Mouse (Mus musculus) lung, embryonic 14.5 days (tissue): Measurements from ENCODE around the gene Iqsec1. TPM values are rescaled to one million over a fixed set of nuclear protein-coding genes. Genes with fewer than 3 reads are reported as not detected.

Source experiments
- ATAC-seq: fragments of 200-750 bp; cut with Nextera tagmentation; 2 replicates; pipeline ENCODE4 v1.8.0; 2017; ENCODE audit warnings: mild to moderate bottlenecking, moderate TSS enrichment, moderate library complexity; ENCODE audit not compliant: insufficient read depth
- DNase-seq: peaks from one replicate; pipeline ENCODE4 v3.0.0-alpha.2; 2015
- H3K27ac ChIP-seq: fragments of 300-500 bp; sonication (generic); 2 replicates; pipeline ENCODE4 v1.5.1; 2014; ENCODE audit warnings: low read depth, mild to moderate bottlenecking, moderate library complexity
- H3K27me3 ChIP-seq: fragments of 300-500 bp; sonication (generic); 2 replicates; pipeline ENCODE4 v1.6.1; 2014; ENCODE audit warnings: low read length, control low read depth; ENCODE audit not compliant: insufficient read depth
- H3K36me3 ChIP-seq: fragments of 300-500 bp; sonication (generic); 2 replicates; pipeline ENCODE4 v1.6.1; 2014; ENCODE audit warnings: control low read depth; ENCODE audit not compliant: insufficient read depth
- H3K4me1 ChIP-seq: fragments of 300-500 bp; sonication (generic); 2 replicates; pipeline ENCODE4 v1.6.1; 2014; ENCODE audit warnings: antibody characterized with exemption, control low read depth; ENCODE audit not compliant: insufficient read depth
- H3K4me2 ChIP-seq: fragments of 300-500 bp; sonication (generic); 2 replicates; pipeline ENCODE4 v1.6.1; 2014; ENCODE audit warnings: mild to moderate bottlenecking
- H3K4me3 ChIP-seq: fragments of 300-500 bp; sonication (generic); 2 replicates; pipeline ENCODE4 v1.5.1; 2014; ENCODE audit warnings: low read depth, low read length
- H3K9ac ChIP-seq: fragments of 300-500 bp; sonication (generic); 2 replicates; pipeline ENCODE4 v1.6.1; 2014
- H3K9me3 ChIP-seq: fragments of 300-500 bp; sonication (generic); 2 replicates; pipeline ENCODE4 v1.6.1; 2016; ENCODE audit warnings: low read depth, low read length, control low read depth
- CTCF ChIP-seq: IDR thresholded peaks from 2 replicates; pipeline ENCODE4 v1.5.1; 2016; ENCODE audit warnings: antibody characterized with exemption, low read depth
- WGBS: fragments of 180-500 bp; shearing (Covaris S2); extraction: QIAGEN DNeasy Blood & Tissue Kit; methylation state at CpG from one replicate; pipeline ENCODE4 v1.1.7; 2014; 5-methylcytosine and 5-hydroxymethylcytosine counted together
- polyA plus RNA-seq: library from polyadenylated mRNA; unstranded; fragments of >200 nt; fragmentation: Nextera tagmentation; extraction: Ambion mirVana; gene quantifications from 2 replicates; pipeline ENCODE4 v1.2.1, GENCODE M21; 2014

Gene Iqsec1
- polyA plus RNA-seq, 1 experiment from 2014 or later, result 15.8 TPM

DNA sequence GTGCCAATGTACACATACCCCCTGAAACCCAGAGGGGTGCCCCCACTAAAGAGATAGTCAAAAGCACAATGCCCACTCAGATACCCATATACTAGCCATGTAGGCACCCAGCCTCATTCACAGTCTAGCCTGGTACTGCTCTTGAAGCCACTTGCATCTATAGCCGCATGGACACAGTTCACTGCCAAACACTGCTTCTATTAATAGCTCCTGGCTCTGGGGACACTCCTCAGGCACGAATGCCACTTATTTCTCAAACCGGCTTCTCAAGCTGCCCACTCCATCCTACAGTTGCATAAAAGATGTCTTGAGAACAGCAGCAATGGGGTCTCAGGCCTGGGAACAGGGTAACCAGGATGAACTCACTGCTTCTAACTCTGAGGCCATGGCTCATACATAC lies 63.0 kb downstream of the Iqsec1 start:
- no peaks in the 10 kb centered on the region for H3K36me3 ChIP-seq
- H3K4me1 ChIP-seq, result peaks cover 4% of the 10 kb centered on the region; the same call in 1 of the 2 replicates
- DNase-seq, result peak; percentile 38
- TF ChIP-seq CTCF, result no peak
- no peak overlapping the region for H3K4me3 ChIP-seq
- no peak overlapping the region for H3K9ac ChIP-seq
- ATAC-seq, result peak; percentile 42; the same call in 1 of the 2 replicates
- no peak overlapping the region for H3K27ac ChIP-seq
- H3K4me2 ChIP-seq, result no peak overlapping the region
- 44% methylated on average over 3 of the region's 3 CpGs for WGBS
- H3K9me3 ChIP-seq, result no peaks in the 10 kb centered on the region
- H3K27me3 ChIP-seq, result no peaks in the 10 kb centered on the region

DNA sequence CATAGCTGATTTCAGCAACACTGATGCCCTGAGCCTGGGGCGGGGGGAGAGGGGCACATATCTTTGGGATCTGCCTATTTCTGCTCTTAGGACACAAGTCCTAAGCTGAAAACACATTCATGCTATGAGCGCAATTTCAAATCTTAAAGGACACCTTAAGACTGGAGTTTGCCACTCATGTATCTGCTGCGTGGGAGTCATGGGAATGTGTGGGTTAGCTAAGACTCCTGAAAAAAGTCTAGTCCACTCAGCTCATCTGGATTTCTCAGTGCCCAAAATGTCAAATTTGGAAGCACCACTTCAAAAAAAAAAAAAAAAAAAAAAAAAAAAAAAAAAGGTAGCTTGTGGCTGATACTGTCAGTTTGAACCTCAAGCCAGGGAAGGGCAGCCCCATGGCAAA lies 63.7 kb downstream of the Iqsec1 start:
- H3K27ac ChIP-seq, result no peak overlapping the region
- DNase-seq (no peak), ATAC-seq (no peak)
- H3K9me3 ChIP-seq, result no peaks in the 10 kb centered on the region
- H3K36me3 ChIP-seq, result no peaks in the 10 kb centered on the region
- TF ChIP-seq CTCF, result no peak
- 92% methylated on average over 3 of the region's 3 CpGs for WGBS
- no peak overlapping the region for H3K4me2 ChIP-seq
- H3K4me1 ChIP-seq, result peaks cover 8% of the 10 kb centered on the region
- H3K4me3 ChIP-seq, result no peak overlapping the region
- no peak overlapping the region for H3K9ac ChIP-seq
- no peaks in the 10 kb centered on the region for H3K27me3 ChIP-seq

DNA sequence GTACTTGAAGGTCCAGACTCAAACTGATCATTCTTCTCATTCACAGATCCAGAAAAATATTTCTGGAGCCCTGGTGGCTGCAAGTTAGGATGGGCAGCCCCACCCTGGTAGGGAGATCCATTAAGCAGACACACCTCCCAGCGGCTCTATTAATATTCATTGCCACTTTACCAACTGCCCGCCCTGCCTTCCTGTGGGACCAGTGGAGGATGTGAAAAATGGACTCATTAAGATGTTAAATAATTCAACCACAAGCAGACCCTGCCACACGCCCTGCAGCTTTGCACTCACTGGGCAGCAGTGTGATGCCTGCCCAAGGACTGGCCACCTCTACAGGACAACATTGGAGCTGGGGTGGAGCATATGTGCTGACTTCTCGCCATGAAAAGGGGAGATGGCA lies 64.1 kb downstream of the Iqsec1 start:
- Histone ChIP-seq H3K27me3 (no peaks in the 10 kb centered on the region), H3K4me2 (no peak overlapping the region), H3K4me1 (peaks cover 12% of the 10 kb centered on the region), H3K27ac (no peak overlapping the region), H3K9me3 (no peaks in the 10 kb centered on the region), H3K4me3 (no peak overlapping the region), H3K36me3 (no peaks in the 10 kb centered on the region), H3K9ac (no peak overlapping the region)
- DNase-seq (no peak), ATAC-seq (no peak)
- no peak for TF ChIP-seq CTCF
- WGBS, result 63% methylated on average over 4 of the region's 4 CpGs

DNA sequence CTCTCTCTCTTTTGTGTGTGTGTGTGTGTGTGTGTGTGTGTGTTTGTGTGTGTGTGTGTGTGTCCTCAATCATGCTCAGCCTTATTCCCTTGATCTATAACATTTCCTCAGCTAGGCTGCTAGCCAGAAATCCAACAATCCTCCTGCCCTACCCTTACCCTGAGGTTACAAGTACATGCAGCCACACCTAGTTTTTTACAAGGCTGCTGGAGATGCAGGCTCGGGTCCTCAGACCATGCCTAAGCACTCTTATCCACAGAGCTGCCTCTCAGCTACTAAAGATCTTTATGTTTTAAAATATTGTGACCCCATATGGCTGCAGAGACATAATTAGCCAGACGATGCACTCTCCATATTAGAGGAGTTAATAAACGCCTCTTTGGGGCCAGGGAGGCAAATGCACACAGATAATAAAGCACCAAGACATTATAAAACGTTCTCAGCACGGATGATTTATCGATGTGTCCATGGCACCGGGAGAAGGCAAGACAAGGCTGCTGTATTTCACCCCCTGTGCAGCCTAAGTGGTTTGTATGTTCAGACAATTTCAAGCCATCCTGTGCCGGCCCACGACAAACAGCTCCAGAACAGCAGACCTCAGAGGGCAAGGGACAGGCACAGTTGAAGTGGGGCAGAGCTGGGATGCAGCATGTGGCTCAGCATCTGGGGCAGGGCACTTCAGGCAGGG lies 67.1 kb downstream of the Iqsec1 start:
- Histone ChIP-seq H3K36me3 (no peaks in the 10 kb centered on the region), H3K4me2 (no peak overlapping the region), H3K4me3 (no peak overlapping the region), H3K27ac (no peak overlapping the region), H3K4me1 (peaks cover 14% of the 10 kb centered on the region), H3K9ac (no peak overlapping the region), H3K27me3 (no peaks in the 10 kb centered on the region), H3K9me3 (no peaks in the 10 kb centered on the region; the same call in 1 of the 2 replicates)
- no peak for TF ChIP-seq CTCF
- no peak for ATAC-seq
- WGBS, result 42% methylated on average over 9 of the region's 9 CpGs
- DNase-seq, result no peak

DNA sequence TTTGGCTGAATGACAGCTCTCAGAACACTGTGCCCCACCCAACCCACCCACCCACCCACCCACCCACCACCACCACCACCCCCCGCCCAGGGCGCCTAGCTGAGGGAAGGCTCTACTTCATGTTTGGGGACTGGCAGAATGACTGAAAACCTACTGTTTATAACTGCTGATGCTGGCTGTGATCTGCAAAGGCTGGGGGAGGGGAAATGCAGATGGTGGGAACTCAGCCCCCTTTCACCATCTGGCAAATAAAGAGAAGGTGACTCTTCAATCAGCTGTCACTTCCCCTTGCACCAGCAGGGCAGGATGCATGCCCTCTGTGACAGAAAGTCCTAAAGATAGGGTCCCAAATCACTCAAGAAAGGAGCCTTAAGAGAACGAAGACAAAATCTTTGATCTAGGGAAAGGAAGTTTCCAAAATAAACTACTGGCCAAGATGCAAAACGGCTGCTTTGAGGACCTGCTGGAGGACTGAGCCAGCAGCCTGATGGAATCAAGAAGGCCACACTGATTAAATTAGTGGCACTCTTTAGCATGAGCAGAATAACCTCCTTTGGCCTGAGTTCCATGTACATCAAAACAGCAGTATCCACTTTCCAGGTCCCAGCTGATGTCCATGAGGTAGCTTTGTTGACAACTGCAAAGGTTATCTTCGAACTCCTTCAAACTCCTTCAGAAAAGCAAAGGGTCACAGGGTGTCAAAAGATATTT lies 67.8 kb downstream of the Iqsec1 start:
- no peak overlapping the region for H3K9ac ChIP-seq
- no peaks in the 10 kb centered on the region; the same call in 1 of the 2 replicates for H3K9me3 ChIP-seq
- ATAC-seq, result peak; percentile 56; the same call in 1 of the 2 replicates
- TF ChIP-seq CTCF, result no peak
- WGBS, result 18% methylated on average over 5 of the region's 5 CpGs
- no peak overlapping the region for H3K4me2 ChIP-seq
- H3K4me3 ChIP-seq, result no peak overlapping the region
- H3K27me3 ChIP-seq, result no peaks in the 10 kb centered on the region
- no peak overlapping the region for H3K27ac ChIP-seq
- H3K4me1 ChIP-seq, result peaks cover 14% of the 10 kb centered on the region
- peak; percentile 58 for DNase-seq
- no peaks in the 10 kb centered on the region for H3K36me3 ChIP-seq

DNA sequence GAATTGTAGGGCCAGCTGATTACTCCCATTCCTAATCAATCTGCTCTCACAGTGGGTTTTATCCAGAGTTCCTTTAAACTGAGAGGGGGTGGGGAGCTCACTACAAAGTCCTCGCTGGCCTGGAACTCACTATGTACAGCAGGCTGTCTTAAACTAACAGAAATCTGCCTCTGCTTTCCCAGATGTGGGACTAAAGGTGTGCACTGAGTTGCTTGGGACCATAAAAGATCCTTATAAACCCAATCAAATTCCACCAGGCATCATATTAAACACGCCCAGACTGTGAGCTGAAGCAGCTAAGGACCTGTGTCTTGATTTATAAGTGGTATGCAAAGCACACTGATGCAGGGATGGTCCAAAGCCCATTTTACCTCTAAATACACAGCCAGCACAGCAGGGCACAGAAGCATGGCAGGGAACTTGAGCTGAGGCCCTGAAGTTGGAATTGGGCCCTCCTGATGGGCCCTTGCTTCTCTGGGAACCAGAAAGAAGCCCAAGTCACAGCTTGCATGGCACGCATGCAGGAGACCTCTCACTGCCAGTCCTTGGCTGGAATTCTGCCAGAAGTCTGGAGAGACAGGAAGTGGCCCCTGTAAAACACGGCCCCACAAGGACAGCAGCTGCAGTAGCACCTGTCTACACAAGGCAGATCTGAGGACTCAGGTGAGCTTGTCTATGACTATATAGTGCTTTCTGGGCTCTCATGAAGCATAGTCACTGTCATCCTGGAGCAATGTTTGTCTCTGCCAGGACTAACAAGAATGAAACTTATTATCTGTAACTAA lies 68.7 kb downstream of the Iqsec1 start:
- Histone ChIP-seq H3K27ac (0 out of 2 replicates have a peak overlapping the region, but pooled peaks have one; percentile 30), H3K4me3 (no peak overlapping the region), H3K9me3 (no peaks in the 10 kb centered on the region; the same call in 1 of the 2 replicates), H3K4me1 (peaks cover 14% of the 10 kb centered on the region), H3K4me2 (no peak overlapping the region), H3K27me3 (no peaks in the 10 kb centered on the region), H3K9ac (no peak overlapping the region), H3K36me3 (no peaks in the 10 kb centered on the region)
- no peak for ATAC-seq
- TF ChIP-seq CTCF, result no peak
- 27% methylated on average over 4 of the region's 4 CpGs for WGBS
- DNase-seq, result peak; percentile 75

DNA sequence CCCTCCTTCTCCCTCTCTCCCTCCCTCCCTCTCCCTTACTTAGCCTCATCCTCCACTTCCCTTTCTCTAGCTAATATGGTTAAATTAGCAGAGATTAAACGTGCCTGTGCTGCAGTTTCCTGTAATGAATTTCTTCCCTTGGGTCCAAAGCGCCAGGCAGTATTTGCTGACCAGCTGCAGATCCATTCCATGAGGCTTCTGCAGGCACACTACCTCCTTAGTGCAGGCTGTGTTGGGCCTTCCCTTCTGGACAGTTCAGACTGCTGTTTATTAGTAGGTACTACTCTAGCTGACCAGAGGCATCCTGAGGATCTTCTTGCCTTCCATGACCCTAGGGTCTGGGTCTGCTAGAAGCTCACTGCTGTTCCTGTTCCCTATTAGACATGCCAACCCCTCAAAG lies 72.9 kb downstream of the Iqsec1 start:
- Histone ChIP-seq H3K36me3 (no peaks in the 10 kb centered on the region), H3K9me3 (no peaks in the 10 kb centered on the region; the same call in 1 of the 2 replicates), H3K4me3 (no peak overlapping the region), H3K27ac (no peak overlapping the region), H3K9ac (no peak overlapping the region), H3K27me3 (no peaks in the 10 kb centered on the region), H3K4me1 (peaks cover 11% of the 10 kb centered on the region), H3K4me2 (no peak overlapping the region)
- no peak for TF ChIP-seq CTCF
- DNase-seq (no peak), ATAC-seq (no peak)
- 54% methylated on average over 2 of the region's 2 CpGs for WGBS
